Mouse (Mus musculus): ENCODE measurements around the gene Ifitm2. TPM values are rescaled to one million over a fixed set of nuclear protein-coding genes. Genes with fewer than 3 reads are reported as not detected.

The Ifitm2 gene
- polyA plus RNA-seq, 1 experiment, result 39.0 TPM

- no peak overlapping the region for H3K27ac ChIP-seq (ENCODE audit: control insufficient read depth, insufficient read depth, low read depth, low read length)
- TF ChIP-seq POLR2A (IDR thresholded peaks at IDR 0.05; ENCODE audit: control insufficient read depth, low read depth, low read length), result no peak
- H3K4me1 ChIP-seq (ENCODE audit: control insufficient read depth, insufficient read depth, low read length), result no peaks in the 10 kb centered on the region; the same call in 1 of the 2 replicates
- H3K27me3 ChIP-seq (ENCODE audit: control insufficient read depth, insufficient read depth, low read length), result no peaks in the 10 kb centered on the region
- H3K4me3 ChIP-seq (ENCODE audit: control insufficient read depth, low read depth, low read length), result peak overlapping the region; percentile 70
- no peaks in the 10 kb centered on the region for H3K36me3 ChIP-seq (ENCODE audit: control insufficient read depth, insufficient read depth, low read length)
Measured at GRCm38 (mm10) chr7:140954733-140955071, 1.1 kb downstream of the Ifitm2 start.

DNA sequence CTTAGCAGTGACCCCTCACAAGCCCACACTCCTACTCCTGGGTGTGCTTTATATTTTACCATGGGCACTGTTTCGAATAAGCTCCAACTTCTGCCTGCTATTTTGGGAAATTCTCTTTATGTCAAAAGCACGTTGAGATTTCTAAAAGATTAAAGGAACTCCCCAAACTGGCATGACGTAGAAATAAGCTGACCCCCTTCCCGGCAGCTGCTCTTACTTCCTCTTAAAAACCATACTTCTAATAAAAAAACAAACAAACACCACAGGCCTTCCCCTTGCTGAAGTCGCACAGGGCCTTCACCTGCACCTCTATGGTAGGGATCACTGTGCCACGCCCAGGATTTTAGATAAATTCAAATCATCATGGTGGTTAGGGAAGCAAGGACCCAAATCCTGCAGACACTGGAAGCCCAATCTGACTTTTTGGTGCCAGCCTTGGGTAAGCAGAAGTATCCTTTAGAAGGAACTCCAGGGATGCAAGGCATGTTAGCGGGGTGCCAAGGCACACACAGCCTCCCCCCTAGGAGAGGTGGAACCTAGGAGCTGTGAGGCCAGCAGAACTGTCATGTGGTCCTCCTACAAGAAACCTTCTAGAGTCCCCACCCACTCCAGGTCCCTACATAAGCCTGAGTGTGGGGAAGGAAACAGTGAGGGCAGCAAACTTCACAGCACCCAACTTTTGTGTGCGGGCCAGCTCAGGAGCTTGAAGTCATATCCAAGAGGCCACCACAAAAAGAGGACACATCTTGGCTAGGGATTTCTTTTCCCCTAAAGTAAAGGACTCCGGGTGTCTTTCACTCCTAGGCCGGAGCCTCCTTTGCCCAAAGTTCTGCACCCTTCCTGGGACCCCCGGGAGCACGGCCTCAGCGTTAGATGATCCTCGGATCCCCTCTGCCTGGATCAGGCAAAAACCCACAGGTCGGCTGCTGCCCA is 1.7 kb downstream of the Ifitm2 start:
- H3K27ac ChIP-seq (ENCODE audit: control insufficient read depth, insufficient read depth, low read depth, low read length), result no peak overlapping the region
- peak overlapping the region; percentile 20; the same call in 1 of the 2 replicates for H3K4me3 ChIP-seq (ENCODE audit: control insufficient read depth, low read depth, low read length)
- no peak for TF ChIP-seq CTCF (IDR thresholded peaks at IDR 0.05; ENCODE audit: control insufficient read depth, insufficient read depth, insufficient replicate concordance, low read depth, low read length)
- TF ChIP-seq POLR2A (IDR thresholded peaks at IDR 0.05; ENCODE audit: control insufficient read depth, low read depth, low read length), result no peak
- H3K27me3 ChIP-seq (ENCODE audit: control insufficient read depth, insufficient read depth, low read length), result no peaks in the 10 kb centered on the region
- no peaks in the 10 kb centered on the region; the same call in 1 of the 2 replicates for H3K4me1 ChIP-seq (ENCODE audit: control insufficient read depth, insufficient read depth, low read length)
- H3K36me3 ChIP-seq (ENCODE audit: control insufficient read depth, insufficient read depth, low read length), result no peaks in the 10 kb centered on the region

DNA sequence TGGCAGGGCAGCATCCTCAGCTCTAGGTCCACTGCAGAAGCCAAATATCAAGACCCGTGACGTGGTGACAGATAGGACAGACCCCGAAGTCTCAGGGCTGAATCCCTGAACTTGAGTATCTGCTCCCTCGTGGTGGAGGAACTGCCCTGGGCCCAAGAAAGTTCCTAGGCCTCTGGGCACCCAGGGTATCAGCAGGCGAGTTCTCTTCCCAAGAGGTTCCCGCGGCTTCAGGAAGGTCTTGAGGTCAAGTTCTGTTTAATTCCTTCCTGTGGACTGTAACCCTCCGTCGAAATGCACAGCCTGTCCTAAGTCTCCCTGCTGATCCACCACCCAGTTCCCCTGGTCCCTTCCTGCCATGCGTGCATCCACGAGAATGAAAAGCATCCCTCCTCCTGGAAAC is 2.7 kb downstream of the Ifitm2 start:
- Histone ChIP-seq H3K36me3 (ENCODE audit: control insufficient read depth, insufficient read depth, low read length) (no peaks in the 10 kb centered on the region), H3K4me1 (ENCODE audit: control insufficient read depth, insufficient read depth, low read length) (peaks cover 3% of the 10 kb centered on the region; the same call in 1 of the 2 replicates), H3K4me3 (ENCODE audit: control insufficient read depth, low read depth, low read length) (no peak overlapping the region), H3K27ac (ENCODE audit: control insufficient read depth, insufficient read depth, low read depth, low read length) (no peak overlapping the region), H3K27me3 (ENCODE audit: control insufficient read depth, insufficient read depth, low read length) (no peaks in the 10 kb centered on the region)
- no peak for TF ChIP-seq CTCF (IDR thresholded peaks at IDR 0.05; ENCODE audit: control insufficient read depth, insufficient read depth, insufficient replicate concordance, low read depth, low read length)
- no peak for TF ChIP-seq POLR2A (IDR thresholded peaks at IDR 0.05; ENCODE audit: control insufficient read depth, low read depth, low read length)

- Histone ChIP-seq H3K36me3 (ENCODE audit: control insufficient read depth, insufficient read depth, low read length) (no peaks in the 10 kb centered on the region), H3K27me3 (ENCODE audit: control insufficient read depth, insufficient read depth, low read length) (no peaks in the 10 kb centered on the region), H3K4me1 (ENCODE audit: control insufficient read depth, insufficient read depth, low read length) (peaks cover 3% of the 10 kb centered on the region; the same call in 1 of the 2 replicates), H3K27ac (ENCODE audit: control insufficient read depth, insufficient read depth, low read depth, low read length) (no peak overlapping the region), H3K4me3 (ENCODE audit: control insufficient read depth, low read depth, low read length) (no peak overlapping the region)
- TF ChIP-seq CTCF (IDR thresholded peaks at IDR 0.05; ENCODE audit: control insufficient read depth, insufficient read depth, insufficient replicate concordance, low read depth, low read length) (no peak), POLR2A (IDR thresholded peaks at IDR 0.05; ENCODE audit: control insufficient read depth, low read depth, low read length) (no peak)
Measured at GRCm38 (mm10) chr7:140952441-140952840, 3.3 kb downstream of the Ifitm2 start.

DNA sequence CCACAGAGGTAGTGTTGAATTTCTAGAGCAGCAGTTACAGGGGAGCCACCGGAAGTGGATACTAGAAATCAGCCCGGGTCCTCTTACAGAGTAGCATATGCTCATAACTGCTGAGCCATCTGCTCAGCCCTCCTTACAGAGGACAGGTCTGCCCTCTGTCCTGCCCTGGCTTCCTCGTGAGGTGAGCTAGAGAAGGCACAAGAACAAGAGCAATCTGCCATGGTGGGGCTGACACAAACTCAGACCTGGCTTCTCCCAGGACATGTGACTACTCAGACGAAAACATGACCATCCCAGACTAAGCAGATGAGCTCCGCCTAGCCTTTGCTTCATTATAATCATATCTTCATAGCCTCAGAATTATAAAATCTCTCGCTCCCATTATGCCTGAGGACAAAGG is 4.0 kb downstream of the Ifitm2 start:
- TF ChIP-seq CTCF (IDR thresholded peaks at IDR 0.05; ENCODE audit: control insufficient read depth, insufficient read depth, insufficient replicate concordance, low read depth, low read length) (no peak), POLR2A (IDR thresholded peaks at IDR 0.05; ENCODE audit: control insufficient read depth, low read depth, low read length) (no peak)
- Histone ChIP-seq H3K4me1 (ENCODE audit: control insufficient read depth, insufficient read depth, low read length) (peaks cover 3% of the 10 kb centered on the region; the same call in 1 of the 2 replicates), H3K27ac (ENCODE audit: control insufficient read depth, insufficient read depth, low read depth, low read length) (no peak overlapping the region), H3K36me3 (ENCODE audit: control insufficient read depth, insufficient read depth, low read length) (no peaks in the 10 kb centered on the region), H3K27me3 (ENCODE audit: control insufficient read depth, insufficient read depth, low read length) (no peaks in the 10 kb centered on the region), H3K4me3 (ENCODE audit: control insufficient read depth, low read depth, low read length) (no peak overlapping the region)

DNA sequence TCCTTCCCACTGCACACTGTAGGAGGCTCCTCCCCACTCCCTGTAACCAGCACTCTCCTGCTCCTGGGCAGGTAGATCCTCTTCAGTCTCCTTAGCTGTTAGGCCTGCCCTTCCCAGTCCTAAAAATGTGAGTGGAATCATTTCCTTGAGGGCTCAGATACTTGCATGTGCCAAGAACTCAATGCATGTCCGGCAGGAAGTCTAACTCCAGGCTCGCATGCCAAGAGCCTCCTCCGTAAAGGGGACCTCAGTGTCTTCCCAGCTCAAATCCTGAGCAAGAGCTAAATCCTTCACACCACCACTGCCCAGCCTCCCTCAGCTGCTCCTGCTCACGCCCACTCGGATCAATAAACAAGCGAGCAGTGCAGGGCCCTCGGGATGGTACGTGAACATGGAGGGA is 4.7 kb downstream of the Ifitm2 start:
- Histone ChIP-seq H3K4me1 (ENCODE audit: control insufficient read depth, insufficient read depth, low read length) (peaks cover 3% of the 10 kb centered on the region; the same call in 1 of the 2 replicates), H3K4me3 (ENCODE audit: control insufficient read depth, low read depth, low read length) (no peak overlapping the region), H3K27me3 (ENCODE audit: control insufficient read depth, insufficient read depth, low read length) (no peaks in the 10 kb centered on the region), H3K27ac (ENCODE audit: control insufficient read depth, insufficient read depth, low read depth, low read length) (no peak overlapping the region), H3K36me3 (ENCODE audit: control insufficient read depth, insufficient read depth, low read length) (no peaks in the 10 kb centered on the region)
- TF ChIP-seq POLR2A (IDR thresholded peaks at IDR 0.05; ENCODE audit: control insufficient read depth, low read depth, low read length) (no peak), CTCF (IDR thresholded peaks at IDR 0.05; ENCODE audit: control insufficient read depth, insufficient read depth, insufficient replicate concordance, low read depth, low read length) (no peak)

DNA sequence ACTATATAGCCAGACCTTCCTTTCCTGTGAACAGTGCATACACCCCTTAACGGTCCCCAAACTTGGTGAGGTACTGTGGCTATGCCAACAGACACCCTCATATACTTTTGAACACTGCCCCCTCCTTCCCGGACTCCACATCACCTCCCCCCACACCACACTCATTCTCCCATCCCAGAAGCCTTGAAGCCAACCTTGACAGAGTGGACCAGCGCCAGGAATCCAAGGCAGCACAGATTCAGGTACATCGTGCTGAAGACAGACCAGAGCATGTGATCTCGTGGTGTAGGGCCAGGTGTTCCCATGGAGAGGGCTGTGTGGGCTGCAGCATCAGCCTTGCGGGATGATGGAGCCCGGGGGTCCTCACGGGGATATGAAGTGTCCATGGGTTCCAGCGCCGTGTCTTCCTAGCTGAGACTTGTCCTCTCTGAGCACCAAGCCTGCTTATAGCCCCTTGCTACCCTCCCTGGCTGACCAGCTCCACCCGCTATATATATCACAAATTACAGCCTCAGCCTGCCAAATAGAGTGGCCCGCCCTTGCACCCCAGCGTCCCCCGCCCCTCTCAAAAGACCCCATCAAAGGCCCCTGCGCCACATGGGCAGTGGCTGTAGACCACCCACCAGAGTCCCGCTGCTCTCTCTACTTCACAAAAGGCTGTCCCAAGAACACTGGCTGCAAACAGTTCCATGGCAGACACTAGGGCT is 5.8 kb downstream of the Ifitm2 start, which contains the start of gene Ifitm5:
Gene Ifitm5, minus strand, starts transcription at position 468 of the 707 bp plus-strand sequence.
- Histone ChIP-seq H3K27me3 (ENCODE audit: control insufficient read depth, insufficient read depth, low read length) (no peaks in the 10 kb centered on the region), H3K27ac (ENCODE audit: control insufficient read depth, insufficient read depth, low read depth, low read length) (no peak within 1 kb of the TSS), H3K4me1 (ENCODE audit: control insufficient read depth, insufficient read depth, low read length) (peaks cover 3% of the 10 kb centered on the region; the same call in 1 of the 2 replicates), H3K4me3 (ENCODE audit: control insufficient read depth, low read depth, low read length) (no peak within 1 kb of the TSS), H3K36me3 (ENCODE audit: control insufficient read depth, insufficient read depth, low read length) (no peaks in the 10 kb centered on the region)
- TF ChIP-seq CTCF (IDR thresholded peaks at IDR 0.05; ENCODE audit: control insufficient read depth, insufficient read depth, insufficient replicate concordance, low read depth, low read length) (no peak), POLR2A (IDR thresholded peaks at IDR 0.05; ENCODE audit: control insufficient read depth, low read depth, low read length) (no peak)
